Mouse (Mus musculus): ENCODE measurements around the gene Rhox3g.
"Not testable (repeated sequence)": the region's sequence is repeated elsewhere in the genome, so short reads cannot be mapped to it uniquely, and the experiment has no call there.

Gene Rhox3g

DNA sequence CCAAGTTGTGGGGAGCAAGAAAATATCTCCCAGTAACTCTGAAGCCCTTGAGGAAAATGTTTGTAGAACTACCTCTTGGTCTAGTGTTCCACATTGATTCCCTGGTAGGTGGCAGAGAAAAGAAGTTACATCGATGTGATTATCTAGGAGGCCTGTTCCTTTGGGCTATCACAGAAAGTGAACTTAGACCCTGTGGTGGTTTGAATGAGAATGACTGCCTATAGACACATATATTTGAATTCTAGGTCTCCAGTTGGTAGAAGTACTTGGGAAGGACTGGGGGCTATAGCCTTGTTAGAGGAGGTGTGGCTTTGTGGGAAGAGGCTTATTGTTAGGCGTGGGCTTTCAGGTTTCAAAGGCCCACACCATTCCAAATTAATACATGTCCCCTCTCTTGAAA is at the start of gene Rhox3g:
Gene Rhox3g (minus strand): TSS at position 101 of the 400 bp plus-strand sequence.
- not testable (repeated sequence) for DNase-seq

- DNase-seq = not testable (repeated sequence)
Observed at GRCm38 (mm10) chrX:37673177-37673576, 44.8 kb upstream of the Rhox3g start, which contains the start of gene Rhox2h. Gene Rhox2h (minus strand): TSS chrX:37673277.

GRCm38 (mm10) chrX:37668664-37669063 is 40.3 kb upstream of the Rhox3g start, which contains the start of gene Rhox3h:
Gene Rhox3h (minus strand): TSS chrX:37668764.
- DNase-seq = not testable (repeated sequence)

- not testable (repeated sequence) for DNase-seq
Observed at GRCm38 (mm10) chrX:37651227-37651626, 22.8 kb upstream of the Rhox3g start, which contains the start of gene Rhox4g. Gene Rhox4g (minus strand): TSS chrX:37651327.

DNA sequence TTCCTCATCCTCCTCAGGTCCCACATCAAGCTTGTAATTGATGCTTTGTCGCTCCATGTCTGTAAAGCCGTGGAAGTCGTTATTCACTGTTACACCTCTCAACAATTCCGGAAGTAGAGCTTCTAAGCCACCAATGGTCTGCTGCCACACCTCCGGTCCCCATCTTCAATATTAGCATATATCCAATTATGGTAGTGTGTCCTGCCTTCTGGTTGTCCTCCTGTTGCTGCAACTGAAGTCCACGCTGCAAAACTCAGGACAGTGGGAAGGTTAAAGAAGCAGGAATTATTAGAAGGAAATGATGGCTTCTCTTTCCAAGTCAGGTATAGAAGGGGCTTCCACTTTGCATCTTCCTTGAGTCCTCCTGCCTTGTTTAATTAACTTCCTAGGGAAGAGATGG is 15.0 kb upstream of the Rhox3g start, which contains the start of gene Rhox2g:
Gene Rhox2g (minus strand): TSS at position 101 of the 400 bp plus-strand sequence.
- DNase-seq = not testable (repeated sequence)

GRCm38 (mm10) chrX:37607604-37608003 is 20.8 kb downstream of the Rhox3g start, which contains the start of gene Rhox4f:
Gene Rhox4f (minus strand): TSS chrX:37607704.
- not testable (repeated sequence) for DNase-seq

- not testable (repeated sequence) for DNase-seq
Observed at GRCm38 (mm10) chrX:37580692-37581091, 47.7 kb downstream of the Rhox3g start, which contains the start of gene Rhox3f. Gene Rhox3f (plus strand): TSS chrX:37580992.
